Mouse (Mus musculus) left cerebral cortex, postnatal 25 days (tissue): Measurements from ENCODE around the gene Bcl2l1. TPM values are rescaled to one million over a fixed set of nuclear protein-coding genes. Genes with fewer than 3 reads are reported as not detected.

Source experiments
- DNase-seq, 2 experiments: peaks; one replicate each; pipeline ENCODE4 v3.0.0; 2022; ENCODE audit warnings: low spot score in 2 of 2, mixed read lengths in 1 of 2
- intact Hi-C: fragments of 180-260 bp; cut with DNase I; formaldehyde crosslinking; loops from one replicate; pipeline ENCODE4 v1.15.1; 2025
- total RNA-seq, 2 experiments: library from RNA; stranded (reverse); gene quantifications; 2 replicates each; pipeline ENCODE4 v1.2.3; 2021

The Bcl2l1 gene
- total RNA-seq, 2 experiments from 2014 or later: 128 to 138 TPM

DNA sequence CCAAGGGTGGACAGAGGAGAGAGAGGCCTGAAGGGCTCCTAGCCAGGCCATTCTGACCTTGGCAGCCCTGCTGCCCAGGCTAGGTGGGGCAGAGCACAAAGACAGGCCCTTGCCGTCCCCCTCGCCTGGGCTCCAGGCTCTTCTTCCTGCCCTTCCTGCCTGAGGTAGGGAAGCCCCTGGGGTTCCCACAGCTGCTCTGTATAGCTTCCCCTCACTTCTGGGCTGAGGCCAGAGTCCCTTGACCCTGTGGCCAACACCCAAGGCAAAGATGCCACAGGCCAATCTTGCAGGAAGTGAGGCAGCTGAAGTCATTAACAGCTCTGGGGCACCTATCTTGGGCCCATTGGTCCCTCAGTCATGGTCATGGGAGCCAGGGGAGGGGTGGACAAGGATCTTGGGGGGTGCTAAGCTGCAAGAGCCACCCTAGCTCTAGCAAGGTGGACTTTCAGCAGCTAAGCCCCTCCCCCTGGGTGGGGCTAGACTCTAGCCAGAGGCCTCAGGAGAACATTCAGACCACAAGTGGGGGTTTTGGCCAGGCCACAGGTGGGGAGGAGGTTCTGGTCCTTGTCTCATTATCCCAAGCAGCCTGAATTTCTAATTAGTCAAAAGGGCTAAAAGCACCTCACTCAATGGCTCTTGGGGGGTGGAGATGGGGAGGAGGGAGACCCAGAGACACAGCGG is 50.4 kb downstream of the Bcl2l1 start:
- DNase-seq: no peak
- intact Hi-C loops: no loop called here

DNA sequence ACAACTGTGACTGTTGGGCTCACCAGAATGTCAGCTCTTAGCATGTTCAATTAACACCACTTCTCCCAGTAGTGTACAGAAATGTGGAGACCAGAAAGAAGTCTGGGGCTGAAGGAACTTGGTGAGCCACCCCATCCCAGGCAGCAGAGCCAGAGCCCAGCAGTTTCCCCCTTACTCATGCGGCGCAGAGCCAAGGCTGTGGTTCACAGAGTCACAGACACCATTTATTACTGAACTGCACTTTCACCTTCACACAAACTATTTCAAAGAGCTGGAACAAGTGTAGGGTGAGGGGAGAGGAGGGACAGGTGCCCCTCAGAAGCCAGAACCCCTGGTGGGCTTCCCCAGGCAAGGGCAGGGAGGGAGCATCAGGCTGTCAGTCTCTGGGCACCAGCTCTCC is 51.1 kb downstream of the Bcl2l1 start:
- intact Hi-C loops: no loop called here
- DNase-seq: no peak

DNA sequence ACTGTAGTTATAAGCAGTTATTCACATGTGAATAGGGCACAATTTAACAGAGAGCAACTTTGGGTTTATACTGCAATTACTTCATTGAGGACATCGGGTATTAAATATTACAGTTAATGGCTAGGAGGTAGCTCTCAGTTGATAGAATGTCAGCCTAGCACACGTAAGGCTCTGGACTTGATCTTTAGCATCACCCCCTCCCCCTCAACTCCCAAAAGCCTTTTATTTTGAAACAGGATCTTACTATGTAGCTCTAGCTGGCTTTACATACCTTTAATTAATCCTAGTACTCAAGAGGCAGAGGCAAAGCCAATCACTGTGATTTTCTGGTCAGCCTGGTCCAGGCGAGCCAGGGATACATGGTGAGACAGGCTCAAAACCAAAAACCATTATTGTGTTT is 54.4 kb downstream of the Bcl2l1 start:
- no peak for DNase-seq
- intact Hi-C loops: loop anchor here (2.0 kb wide), 1 partner anchor 54 kb away; the partner anchor contains the start of gene Bcl2l1

DNA sequence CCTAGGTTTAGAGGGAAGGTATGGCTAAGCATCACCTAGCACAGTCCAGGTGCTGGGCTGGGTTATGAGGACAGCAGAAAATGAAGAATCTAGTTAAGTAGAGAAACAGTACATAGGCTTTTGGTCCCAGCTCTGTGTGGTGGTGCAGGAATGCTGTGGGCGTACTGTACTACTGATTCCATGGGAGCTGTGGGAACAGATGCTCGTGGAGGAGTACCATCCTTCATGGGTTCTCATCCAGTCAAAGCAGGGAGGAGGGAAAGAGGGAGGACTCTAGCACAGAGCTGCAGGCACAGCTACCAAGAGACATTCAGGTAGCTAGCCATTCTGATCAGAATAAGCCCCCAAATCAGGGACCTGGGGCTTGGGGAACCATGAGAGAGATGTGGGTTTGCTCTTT is 55.1 kb downstream of the Bcl2l1 start:
- intact Hi-C loops: loop anchor here (2.0 kb wide), 1 partner anchor 54 kb away; the partner anchor contains the start of gene Bcl2l1
- peak; percentile 76 to 95 for DNase-seq

DNA sequence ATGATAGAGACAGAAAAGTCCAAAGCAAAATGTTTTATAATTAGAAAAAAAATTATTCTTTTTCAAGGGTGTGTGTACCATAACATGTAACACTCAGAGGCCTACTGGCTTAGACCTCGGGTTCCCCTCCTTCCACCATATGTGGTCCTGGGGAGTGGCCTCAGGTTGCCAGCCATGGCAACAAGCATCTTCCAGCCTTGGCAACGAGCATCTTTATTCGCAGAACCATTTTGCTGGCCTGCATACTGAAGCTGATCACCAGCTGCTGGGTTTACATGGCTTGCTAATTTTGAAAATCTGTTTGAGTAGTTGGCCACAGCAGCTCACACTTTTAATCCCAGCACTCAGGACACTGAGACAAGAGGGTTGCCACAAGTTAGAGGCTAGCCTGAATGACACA is 55.5 kb downstream of the Bcl2l1 start:
- no peak for DNase-seq
- intact Hi-C loops: loop anchor here (2.0 kb wide), 1 partner anchor 55 kb away; the partner anchor contains the start of gene Bcl2l1

DNA sequence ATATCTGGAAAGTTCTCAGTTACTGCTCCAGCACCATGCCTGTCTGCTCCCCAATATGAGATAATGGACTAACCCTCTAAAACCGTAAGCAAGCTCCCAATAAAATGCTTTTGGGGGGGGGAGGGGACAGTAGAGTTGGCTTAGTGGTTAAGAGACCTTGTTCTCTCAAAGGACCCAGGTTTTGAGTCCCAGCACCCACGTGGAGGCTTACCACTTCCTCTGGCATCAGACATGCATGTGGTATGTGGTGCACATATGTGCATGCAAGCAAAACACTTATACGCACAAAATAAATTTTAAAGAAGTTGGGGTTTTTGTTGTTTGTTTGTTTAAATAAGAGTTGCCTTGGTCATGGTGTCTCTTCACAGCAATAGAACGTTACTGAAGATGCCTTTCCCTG is 56.2 kb downstream of the Bcl2l1 start:
- DNase-seq: no peak
- intact Hi-C loops: no loop called here

DNA sequence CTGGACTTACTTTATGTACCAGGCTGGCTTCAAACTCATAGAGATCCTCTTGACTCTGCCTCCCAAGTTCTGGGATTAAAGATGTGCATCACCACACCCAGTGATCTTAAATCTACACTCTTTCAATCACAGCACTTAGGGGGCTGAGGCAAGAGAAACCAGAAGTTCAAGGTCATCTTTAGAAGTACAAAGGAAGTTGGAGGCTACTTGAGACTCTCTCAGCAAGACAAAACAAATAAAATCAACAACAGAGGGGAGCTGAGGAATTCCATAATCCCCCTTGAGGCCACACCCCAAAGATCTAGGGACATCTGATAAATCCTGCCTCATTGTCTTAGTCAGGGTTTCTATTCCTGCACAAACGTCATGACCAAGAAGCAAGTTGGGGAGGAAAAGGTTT is 59.3 kb downstream of the Bcl2l1 start:
- DNase-seq: no peak
- intact Hi-C loops: no loop called here

DNA sequence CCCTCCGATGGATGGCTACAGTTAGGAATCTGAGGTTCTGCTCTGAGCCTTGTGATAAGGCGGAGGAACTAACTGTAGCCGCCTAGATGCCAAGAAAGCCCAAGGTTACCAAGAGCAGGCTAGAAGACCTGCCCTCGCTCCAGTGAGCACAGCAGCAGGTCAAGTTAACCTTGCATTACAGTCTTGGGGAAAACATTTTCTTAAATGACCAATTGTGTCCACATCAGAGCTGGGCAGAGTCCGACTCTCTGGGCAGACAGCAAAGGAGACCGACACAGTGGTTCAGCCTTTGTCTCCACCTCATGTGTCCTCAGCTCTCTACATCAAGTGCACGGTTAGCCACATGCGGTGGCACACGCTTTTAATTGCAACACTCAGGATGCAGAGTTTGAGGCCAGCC is 60.0 kb downstream of the Bcl2l1 start:
- intact Hi-C loops: no loop called here
- no peak for DNase-seq

DNA sequence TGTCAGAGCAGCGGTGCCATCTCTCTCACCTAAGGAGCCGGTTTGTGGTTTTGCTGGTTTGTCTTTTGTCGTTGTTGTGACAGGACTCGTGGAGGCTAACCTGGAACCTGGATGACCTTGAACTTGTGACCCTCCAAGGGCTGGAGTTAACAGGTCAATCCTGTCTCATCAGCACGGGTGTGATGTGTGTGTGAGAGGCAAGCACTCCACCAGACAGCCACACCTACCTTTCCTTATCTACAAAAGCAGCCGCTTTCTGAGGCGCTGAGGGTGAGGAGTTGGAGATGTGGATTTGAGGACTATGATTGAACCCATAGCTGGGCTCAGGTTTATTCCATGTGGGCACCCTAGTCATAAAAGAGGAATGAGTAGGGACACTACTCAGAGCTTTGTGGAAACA is 61.9 kb downstream of the Bcl2l1 start:
- intact Hi-C loops: loop anchor here (10.0 kb wide), 1 partner anchor 155 kb away; no protein-coding TSS in a partner anchor
- DNase-seq: no peak

DNA sequence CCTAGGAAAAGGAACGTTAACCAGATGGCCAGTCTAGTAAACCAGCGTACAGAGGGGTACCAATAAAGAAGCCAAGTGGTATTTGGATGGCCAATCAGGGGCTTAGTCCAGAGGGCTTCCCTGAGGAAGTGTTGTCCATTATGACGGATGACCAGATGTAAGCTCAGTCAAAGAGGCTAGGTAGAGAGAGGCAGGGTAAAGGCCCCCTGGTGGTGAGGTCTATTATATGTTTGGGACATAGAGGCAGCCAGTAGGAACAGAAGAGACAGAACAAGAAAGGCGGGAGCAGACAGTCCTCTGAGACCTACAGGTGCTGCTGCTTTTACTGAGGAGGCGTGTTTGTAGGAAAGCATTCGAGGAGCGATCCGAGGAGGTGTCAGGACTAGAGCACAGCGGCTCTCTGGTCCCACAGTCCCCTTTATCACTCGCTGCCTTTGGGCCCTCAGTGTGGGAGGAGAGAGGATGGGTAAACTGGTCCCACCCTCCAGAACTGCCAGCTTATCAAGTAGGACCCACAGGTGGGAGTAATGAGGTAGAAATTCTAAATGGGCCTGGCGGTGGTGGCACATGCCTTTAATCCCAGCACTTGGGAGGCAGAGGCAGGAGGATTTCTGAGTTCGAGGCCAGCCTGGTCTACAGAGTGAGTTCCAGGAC is 63.8 kb downstream of the Bcl2l1 start:
- no peak for DNase-seq
- intact Hi-C loops: loop anchor here (10.0 kb wide), 1 partner anchor 153 kb away; no protein-coding TSS in a partner anchor

DNA sequence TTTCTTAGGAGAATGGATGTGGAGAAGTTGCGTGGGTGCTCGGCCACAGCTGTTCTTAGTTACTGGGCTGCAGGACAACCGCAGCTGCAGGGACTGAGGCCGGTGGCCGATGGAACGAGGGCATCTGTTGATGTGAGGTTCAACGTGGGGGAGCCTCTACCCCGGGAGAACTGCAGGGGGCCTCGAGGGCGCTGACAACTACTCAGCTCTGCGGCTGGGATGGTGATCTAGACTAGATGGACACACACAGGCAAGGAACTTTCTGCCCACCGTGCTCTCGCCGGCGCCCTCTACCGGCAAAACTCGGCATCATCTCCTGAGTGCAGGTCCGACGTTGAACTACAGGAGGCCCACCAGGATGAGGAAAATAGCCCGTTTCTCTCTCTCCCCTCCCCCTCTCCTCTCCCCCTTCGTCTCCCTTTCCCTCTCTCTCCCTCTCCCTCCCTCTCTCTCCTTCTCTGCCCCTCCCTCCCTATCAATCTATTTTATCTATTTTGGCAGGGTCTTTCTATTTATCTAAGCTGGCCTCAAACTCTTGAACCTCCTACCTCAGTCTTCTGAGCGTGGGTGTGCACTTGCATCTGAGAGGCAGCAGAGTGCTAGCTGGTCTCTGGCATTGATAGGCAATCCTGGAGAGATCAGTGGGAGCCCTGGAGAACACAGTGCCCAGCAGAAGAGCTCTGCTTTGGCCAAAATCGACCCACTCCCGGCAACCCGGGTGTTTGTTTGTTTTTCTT is 65.0 kb downstream of the Bcl2l1 start:
- peak; percentile 83 to 84 for DNase-seq
- intact Hi-C loops: loop anchor here (1.0 to 10.0 kb wide), 3 partner anchors 65 to 152 kb away; partner anchors contain the start of gene Bcl2l1

DNA sequence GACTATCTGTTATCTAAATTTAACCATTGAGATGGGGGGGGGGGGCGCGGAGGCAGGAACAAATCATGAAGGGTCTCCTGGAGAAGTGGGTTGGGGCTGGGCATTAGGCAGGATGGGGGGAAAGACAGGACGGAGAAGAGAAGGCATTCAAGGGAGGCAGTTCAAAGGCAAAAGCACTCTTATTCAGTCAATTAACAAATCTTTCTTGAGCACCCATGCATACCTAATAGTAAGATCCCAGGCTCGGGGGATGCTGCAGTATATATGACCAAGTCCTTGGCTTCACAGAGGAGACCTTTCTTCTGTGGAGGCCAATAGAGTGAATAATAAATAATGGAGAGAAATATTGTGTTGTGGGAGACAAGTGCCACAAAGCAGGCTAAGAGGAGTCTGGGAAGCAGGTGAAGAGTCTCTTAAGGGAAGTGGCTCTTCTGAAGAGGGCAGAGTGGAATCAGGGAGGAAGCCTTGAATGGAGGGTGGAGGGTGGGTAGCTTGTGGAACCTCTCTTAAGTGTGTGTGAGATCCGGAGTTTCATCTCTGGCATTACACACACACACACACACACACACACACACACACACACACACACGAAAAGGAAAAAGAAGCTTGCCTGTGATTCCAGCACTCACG is 66.4 kb downstream of the Bcl2l1 start:
- intact Hi-C loops: loop anchor here (10.0 kb wide), 1 partner anchor 150 kb away; no protein-coding TSS in a partner anchor

DNA sequence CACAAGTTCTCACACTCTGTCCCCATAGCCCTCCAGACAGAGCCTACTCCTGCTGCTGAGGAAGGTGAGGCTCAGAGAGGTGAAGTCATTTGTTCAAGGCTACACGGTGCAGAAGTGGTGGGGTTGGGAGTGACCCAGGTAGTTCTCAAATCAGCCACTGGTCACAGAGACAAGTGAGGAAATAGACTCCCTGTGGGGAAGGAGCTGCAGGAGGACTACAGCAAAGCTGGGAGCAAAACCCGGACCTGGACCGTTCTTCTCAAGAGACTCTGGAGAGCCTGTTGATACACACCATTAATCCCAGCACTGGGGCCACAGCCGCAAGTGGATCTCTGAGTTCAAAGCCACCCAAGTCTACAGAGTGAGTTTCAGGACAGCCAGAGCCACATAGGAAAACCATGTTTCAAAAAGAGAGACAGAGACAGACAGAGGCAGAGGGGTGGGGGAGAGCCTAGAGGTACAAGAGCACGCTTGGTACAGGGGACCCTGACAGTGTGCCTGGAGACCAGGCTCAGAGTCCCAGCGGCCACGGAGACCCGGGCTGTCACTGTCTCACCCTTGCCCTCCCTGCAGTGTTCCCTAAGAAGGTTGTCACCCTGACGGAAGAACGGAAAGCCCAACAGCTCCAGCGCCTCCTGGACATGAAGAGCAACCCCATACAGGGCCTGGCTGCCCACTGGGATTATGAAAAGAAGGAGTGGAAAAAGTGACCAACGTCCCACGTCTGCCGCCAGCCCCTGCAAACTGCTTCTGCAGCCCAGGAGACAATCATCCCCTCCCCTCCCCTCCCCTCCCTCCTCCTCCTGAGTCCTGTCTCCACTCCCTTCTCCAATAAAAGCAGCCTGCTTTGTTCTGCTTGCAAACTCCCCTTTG is 67.1 kb downstream of the Bcl2l1 start:
- intact Hi-C loops: loop anchor here (10.0 kb wide), 1 partner anchor 150 kb away; no protein-coding TSS in a partner anchor

More for the DNA sequence above, 66.4 kb downstream of the Bcl2l1 start:
- DNase-seq: no peak

DNA sequence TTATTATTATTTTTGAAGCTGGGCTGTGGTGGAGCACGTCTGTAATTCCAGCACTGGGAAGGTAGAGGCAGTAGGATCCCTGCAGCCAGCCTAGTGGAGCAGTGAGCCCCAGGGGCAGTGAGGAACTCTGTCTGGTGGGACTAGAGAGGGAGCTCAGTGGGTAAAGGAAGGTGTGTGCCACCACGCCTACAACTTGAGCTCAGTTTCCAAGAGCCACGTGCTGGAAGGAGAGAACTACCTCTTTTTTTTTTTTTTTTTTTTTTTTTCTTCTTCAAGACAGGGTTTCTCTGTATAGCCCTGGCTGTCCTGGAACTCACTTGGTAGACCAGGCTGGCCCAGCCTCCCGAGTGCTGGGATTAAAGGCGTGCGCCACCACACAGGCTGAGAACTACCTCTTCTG is 68.2 kb downstream of the Bcl2l1 start:
- intact Hi-C loops: loop anchor here (10.0 kb wide), 1 partner anchor 149 kb away; no protein-coding TSS in a partner anchor
- DNase-seq: no peak

More for the DNA sequence above, 67.1 kb downstream of the Bcl2l1 start:
- DNase-seq: no peak

DNA sequence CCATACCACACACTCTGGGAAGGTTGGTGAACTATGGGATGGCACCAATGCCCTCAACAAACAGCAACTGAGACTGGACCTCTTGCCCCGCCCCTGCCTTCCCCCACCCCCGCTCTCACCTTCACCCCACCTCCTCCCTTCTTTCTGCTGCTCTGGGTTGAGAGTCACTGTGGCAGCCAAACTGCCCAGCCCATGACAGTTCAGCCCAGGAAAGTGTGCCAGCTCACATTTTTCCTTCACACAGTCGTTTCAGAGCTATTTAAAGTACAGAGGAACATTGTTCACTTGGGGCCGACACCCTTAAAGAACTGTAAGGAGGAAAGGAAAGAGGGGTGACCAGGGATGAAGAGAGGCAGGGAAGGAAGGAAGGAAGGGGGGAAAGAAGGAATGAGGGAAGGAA is 73.2 kb downstream of the Bcl2l1 start:
- DNase-seq: no peak
- intact Hi-C loops: no loop called here

DNA sequence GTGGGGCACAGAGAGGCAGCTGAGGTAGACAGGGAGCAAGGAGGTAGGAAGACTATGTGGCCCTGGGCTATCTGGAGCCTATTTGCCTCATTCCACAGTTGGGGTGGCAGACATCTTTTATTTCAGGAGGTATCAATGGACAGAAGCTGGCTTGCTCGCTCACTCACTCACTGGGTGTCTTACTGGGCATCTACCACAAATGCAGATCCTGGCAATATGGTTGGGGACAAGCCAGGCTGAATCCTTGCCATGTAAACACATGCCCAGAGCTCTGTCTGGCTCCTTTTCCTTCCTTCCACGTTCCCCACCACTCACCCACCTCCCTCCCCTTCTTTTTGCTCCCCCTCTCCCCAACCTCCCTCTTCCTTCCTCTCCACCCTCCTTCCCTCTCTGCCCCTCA is 74.0 kb downstream of the Bcl2l1 start:
- intact Hi-C loops: no loop called here
- DNase-seq: no peak

DNA sequence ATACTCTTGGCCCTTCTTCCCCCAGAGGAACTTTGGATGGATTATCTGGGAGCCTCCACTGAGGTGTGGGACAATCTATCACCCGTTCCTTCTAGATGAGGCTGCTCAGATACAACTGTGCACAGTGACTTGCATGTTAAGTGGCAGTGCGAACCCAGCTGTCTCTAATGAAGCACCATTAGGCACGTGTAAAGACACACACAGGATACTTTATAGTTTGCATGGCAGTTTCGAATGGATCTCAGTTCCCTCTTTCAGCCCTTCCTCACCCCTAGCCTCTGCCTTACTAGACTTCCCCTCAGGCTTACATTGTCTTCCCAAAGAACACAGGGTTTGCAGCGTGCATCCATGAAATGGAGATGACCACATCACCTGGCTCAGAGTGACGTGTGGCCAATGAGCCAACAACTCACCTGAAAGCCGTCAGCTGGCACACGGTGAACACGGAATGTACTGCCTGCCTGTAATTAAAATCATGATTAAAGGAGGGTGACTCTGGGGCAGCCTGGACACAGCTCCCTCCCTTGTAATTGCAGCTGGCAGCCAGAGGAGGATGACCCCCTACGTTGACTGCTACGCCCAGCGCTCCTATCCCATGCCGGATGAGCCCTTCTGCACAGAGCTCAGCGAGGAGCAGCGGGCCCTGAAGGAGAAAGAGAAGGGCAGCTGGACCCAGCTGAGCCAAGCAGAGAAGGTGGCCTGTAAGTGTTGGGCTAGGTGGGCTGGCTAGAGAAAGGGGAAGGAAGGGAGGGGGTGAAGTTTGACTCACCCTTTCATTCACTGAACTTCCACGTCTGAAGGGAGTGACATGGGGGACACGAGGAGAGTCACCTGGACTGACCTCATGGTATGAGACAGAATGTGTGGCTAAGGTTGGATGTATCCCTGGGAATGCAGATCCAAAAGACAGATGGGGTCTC is 74.8 kb downstream of the Bcl2l1 start:
- intact Hi-C loops: no loop called here
- DNase-seq: no peak
